Mouse (Mus musculus): ENCODE data around the gene Myl9. TPM values are rescaled to one million over a fixed set of nuclear protein-coding genes. Genes with fewer than 3 reads are reported as not detected.

Myl9 gene
- polyA plus RNA-seq, 1 experiment from 2014 or later = 250 TPM

DNA sequence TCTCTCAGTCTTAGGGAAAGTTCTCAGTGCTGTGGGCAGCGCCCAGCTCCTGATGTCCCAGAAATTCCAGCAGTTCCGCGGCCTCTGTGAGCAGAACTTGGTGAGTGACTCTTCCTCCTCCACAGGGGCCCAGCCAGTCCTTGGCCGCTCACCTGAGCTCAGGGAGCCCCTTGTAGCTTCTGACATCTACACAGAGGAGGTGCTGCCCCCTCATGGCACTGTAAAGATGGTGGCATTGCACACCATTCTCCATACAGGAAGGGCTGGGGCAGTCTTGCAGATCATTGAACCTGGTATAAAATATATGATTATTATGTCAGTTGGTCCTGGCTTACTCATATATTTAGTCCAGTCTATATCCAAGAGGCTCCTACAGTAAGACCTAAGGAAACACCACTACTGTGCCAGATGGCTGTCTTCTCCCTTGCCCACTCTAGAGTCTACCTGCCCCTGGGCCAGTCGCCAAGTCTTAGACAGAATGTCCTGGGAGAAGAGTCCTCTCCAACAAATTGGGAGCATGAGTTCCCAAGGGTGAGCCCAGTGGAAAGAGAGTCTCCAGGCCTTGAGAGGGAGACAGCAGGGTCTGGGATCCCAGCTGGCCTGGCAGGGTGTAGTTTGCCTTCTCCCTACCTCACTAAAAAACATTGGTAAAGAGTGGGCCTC lies 14.2 kb upstream of the Myl9 start:
- Histone ChIP-seq H3K27ac (ENCODE audit: low read depth, low read length) (no peak overlapping the region), H3K4me3 (ENCODE audit: low read length) (no peak overlapping the region), H3K4me1 (ENCODE audit: control insufficient read depth, insufficient read depth, low read length) (peaks cover 7% of the 10 kb centered on the region), H3K9ac (ENCODE audit: low read depth, low read length) (no peak overlapping the region), H3K36me3 (ENCODE audit: control insufficient read depth, insufficient read depth, low read length) (peaks cover 74% of the 10 kb centered on the region), H3K9me3 (ENCODE audit: control insufficient read depth, low read length) (peaks cover 6% of the 10 kb centered on the region; the same call in 1 of the 2 replicates), H3K4me2 (replicated peaks; ENCODE audit: low read depth, low read length) (no peak overlapping the region), H3K27me3 (ENCODE audit: control insufficient read depth, insufficient read depth, low read length) (no peaks in the 10 kb centered on the region)
- WGBS = 83% methylated on average over 5 of the region's 5 CpGs
- ATAC-seq (ENCODE audit: low FRiP score, low TSS enrichment) = no peak

DNA sequence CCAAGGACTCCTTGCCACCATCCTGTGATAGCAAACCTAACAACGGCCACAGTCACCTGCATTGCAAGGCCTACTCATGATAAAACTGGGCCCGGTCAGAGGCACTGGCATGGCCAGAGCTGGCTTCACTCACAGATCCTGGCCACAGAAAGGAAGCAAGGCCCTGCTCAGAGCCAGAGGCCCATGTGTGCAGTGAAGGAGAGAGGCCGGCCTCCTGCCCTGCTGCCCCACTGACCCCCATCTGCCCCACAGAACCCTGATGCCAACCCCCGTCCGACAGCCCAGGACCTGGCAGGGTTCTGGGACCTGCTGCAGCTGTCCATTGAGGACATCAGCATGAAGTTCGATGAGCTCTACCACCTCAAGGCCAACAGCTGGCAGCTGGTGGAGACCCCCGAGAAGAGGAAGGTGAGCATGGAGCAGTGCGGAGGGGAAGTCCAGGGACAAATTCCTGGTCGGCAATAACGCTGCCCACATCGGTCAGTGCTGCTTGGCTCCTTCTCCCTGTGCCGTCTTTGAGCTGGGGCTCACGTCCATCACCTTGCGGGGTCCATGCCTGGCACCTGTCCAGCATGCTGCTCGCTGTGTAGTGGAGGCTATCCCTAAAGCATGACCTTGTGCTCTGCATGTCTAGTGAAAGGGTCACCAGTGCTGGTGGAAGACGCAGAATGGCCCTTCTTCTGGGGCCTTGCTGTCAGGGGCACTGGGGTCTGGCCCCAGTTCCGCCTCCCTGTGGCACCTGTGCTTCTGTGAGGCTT lies 13.5 kb upstream of the Myl9 start:
- no peak overlapping the region for H3K4me3 ChIP-seq (ENCODE audit: low read length)
- no peak overlapping the region for H3K9ac ChIP-seq (ENCODE audit: low read depth, low read length)
- H3K36me3 ChIP-seq (ENCODE audit: control insufficient read depth, insufficient read depth, low read length) = peaks cover 67% of the 10 kb centered on the region
- H3K4me1 ChIP-seq (ENCODE audit: control insufficient read depth, insufficient read depth, low read length) = peaks cover 7% of the 10 kb centered on the region
- no peaks in the 10 kb centered on the region for H3K27me3 ChIP-seq (ENCODE audit: control insufficient read depth, insufficient read depth, low read length)
- ATAC-seq (ENCODE audit: low FRiP score, low TSS enrichment) = no peak
- no peak overlapping the region for H3K4me2 ChIP-seq (replicated peaks; ENCODE audit: low read depth, low read length)
- WGBS = 93% methylated on average over 17 of the region's 17 CpGs
- H3K9me3 ChIP-seq (ENCODE audit: control insufficient read depth, low read length) = peaks cover 6% of the 10 kb centered on the region; the same call in 1 of the 2 replicates
- no peak overlapping the region for H3K27ac ChIP-seq (ENCODE audit: low read depth, low read length)

DNA sequence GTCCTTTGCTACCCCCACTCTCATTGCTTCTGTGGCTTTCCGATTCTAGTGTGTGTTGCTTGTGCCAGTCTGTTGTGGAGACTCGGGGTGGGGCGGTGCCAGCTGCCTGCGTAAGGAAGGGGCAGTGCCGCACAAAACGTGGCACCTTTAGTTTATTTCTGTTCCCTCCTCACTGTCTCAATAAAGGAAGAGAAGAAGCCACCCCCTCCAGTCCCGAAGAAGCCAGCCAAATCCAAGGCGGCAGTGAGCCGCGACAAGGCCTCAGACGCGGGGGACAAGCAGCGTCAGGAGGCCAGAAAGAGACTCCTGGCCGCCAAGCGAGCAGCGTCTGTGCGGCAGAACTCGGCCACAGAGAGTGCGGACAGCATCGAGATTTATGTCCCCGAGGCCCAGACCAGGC lies 12.7 kb upstream of the Myl9 start:
- Histone ChIP-seq H3K27me3 (ENCODE audit: control insufficient read depth, insufficient read depth, low read length) (no peaks in the 10 kb centered on the region), H3K9ac (ENCODE audit: low read depth, low read length) (no peak overlapping the region), H3K4me2 (replicated peaks; ENCODE audit: low read depth, low read length) (no peak overlapping the region), H3K27ac (ENCODE audit: low read depth, low read length) (peak overlapping the region; percentile 24; the same call in 1 of the 2 replicates), H3K36me3 (ENCODE audit: control insufficient read depth, insufficient read depth, low read length) (peaks cover 59% of the 10 kb centered on the region), H3K4me3 (ENCODE audit: low read length) (no peak overlapping the region), H3K9me3 (ENCODE audit: control insufficient read depth, low read length) (peaks cover 6% of the 10 kb centered on the region; the same call in 1 of the 2 replicates), H3K4me1 (ENCODE audit: control insufficient read depth, insufficient read depth, low read length) (peaks cover 7% of the 10 kb centered on the region)
- 42% methylated on average over 21 of the region's 21 CpGs for WGBS
- no peak for ATAC-seq (ENCODE audit: low FRiP score, low TSS enrichment)

DNA sequence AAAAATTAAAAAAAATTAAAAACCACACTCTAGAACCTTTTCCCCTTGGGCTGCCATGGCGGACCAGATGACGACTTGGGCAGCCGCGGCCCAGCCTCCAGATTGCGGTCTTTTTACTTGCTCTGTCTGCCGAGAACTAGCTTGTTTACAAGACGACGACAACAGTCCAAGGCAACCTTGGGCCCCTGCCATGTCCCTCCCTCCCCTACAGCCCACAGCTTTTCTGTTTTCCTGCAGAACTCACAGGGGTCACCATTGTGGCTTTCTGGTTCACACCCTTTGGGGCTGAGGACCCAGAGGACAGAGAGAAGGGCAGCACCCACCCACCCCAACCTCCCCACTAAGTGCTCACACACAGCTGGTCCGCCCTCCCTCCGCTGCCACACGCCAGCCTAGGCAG lies 12.1 kb upstream of the Myl9 start:
- Histone ChIP-seq H3K4me2 (replicated peaks; ENCODE audit: low read depth, low read length) (no peak overlapping the region), H3K9ac (ENCODE audit: low read depth, low read length) (no peak overlapping the region), H3K27ac (ENCODE audit: low read depth, low read length) (no peak overlapping the region), H3K9me3 (ENCODE audit: control insufficient read depth, low read length) (peaks cover 4% of the 10 kb centered on the region; the same call in 1 of the 2 replicates), H3K4me1 (ENCODE audit: control insufficient read depth, insufficient read depth, low read length) (peaks cover 7% of the 10 kb centered on the region), H3K27me3 (ENCODE audit: control insufficient read depth, insufficient read depth, low read length) (no peaks in the 10 kb centered on the region), H3K4me3 (ENCODE audit: low read length) (no peak overlapping the region), H3K36me3 (ENCODE audit: control insufficient read depth, insufficient read depth, low read length) (peaks cover 53% of the 10 kb centered on the region)
- WGBS = 83% methylated on average over 11 of the region's 11 CpGs
- no peak for ATAC-seq (ENCODE audit: low FRiP score, low TSS enrichment)

DNA sequence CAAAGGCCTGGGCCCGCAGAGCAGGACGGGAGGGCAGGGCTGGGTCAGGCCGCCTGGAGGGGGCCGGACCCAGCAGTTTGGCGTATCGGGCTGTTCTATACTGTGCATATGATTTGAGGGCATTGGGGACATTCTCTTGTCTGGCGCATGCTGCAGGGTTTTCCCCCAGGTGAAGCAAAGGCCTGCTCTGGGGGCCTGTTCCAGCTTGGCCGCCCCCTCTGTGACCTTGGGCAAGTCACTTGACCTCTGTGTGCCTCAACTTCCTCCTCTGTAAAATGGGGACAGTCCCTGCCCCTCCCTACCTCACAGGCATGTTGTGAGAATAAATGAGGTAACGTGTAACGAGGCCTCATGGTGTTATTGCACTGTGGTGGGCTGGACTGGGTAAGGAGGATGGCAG lies 11.2 kb upstream of the Myl9 start:
- Histone ChIP-seq H3K4me2 (replicated peaks; ENCODE audit: low read depth, low read length) (no peak overlapping the region), H3K36me3 (ENCODE audit: control insufficient read depth, insufficient read depth, low read length) (peaks cover 44% of the 10 kb centered on the region), H3K4me3 (ENCODE audit: low read length) (no peak overlapping the region), H3K9me3 (ENCODE audit: control insufficient read depth, low read length) (no peaks in the 10 kb centered on the region), H3K27me3 (ENCODE audit: control insufficient read depth, insufficient read depth, low read length) (no peaks in the 10 kb centered on the region), H3K9ac (ENCODE audit: low read depth, low read length) (no peak overlapping the region), H3K27ac (ENCODE audit: low read depth, low read length) (no peak overlapping the region), H3K4me1 (ENCODE audit: control insufficient read depth, insufficient read depth, low read length) (peaks cover 7% of the 10 kb centered on the region)
- 0 out of 2 replicates have a peak, but pooled peaks have one; percentile 28 for ATAC-seq (ENCODE audit: low FRiP score, low TSS enrichment)
- 91% methylated on average over 10 of the region's 10 CpGs for WGBS

DNA sequence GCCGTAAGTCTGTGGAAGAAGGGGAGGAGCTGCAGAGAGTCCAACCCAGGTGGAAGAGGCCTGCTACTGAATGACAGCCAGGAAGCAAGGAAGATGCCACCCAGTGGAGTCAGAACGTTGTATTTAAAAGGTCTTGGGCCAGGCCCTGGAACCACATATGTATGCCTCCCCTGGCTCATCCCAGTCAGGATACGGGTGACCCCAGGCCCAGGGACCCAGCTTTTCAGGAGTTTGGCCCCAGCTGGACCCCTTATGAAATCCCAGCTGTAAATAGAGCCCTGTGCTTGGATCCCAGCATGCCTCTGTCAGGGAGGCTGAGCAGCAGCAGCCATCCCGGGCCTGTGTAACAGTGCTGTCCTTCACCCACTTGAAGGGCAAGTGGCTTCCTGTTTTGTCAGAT lies 10.5 kb upstream of the Myl9 start:
- H3K27ac ChIP-seq (ENCODE audit: low read depth, low read length) = no peak overlapping the region
- whole genome bisulfite sequencing = 57% methylated on average over 4 of the region's 4 CpGs
- H3K36me3 ChIP-seq (ENCODE audit: control insufficient read depth, insufficient read depth, low read length) = peaks cover 44% of the 10 kb centered on the region
- H3K9me3 ChIP-seq (ENCODE audit: control insufficient read depth, low read length) = no peaks in the 10 kb centered on the region
- H3K9ac ChIP-seq (ENCODE audit: low read depth, low read length) = no peak overlapping the region
- no peaks in the 10 kb centered on the region for H3K27me3 ChIP-seq (ENCODE audit: control insufficient read depth, insufficient read depth, low read length)
- H3K4me3 ChIP-seq (ENCODE audit: low read length) = no peak overlapping the region
- 0 out of 2 replicates have a peak, but pooled peaks have one; percentile 6 for ATAC-seq (ENCODE audit: low FRiP score, low TSS enrichment)
- no peak overlapping the region for H3K4me2 ChIP-seq (replicated peaks; ENCODE audit: low read depth, low read length)
- peaks cover 7% of the 10 kb centered on the region for H3K4me1 ChIP-seq (ENCODE audit: control insufficient read depth, insufficient read depth, low read length)

DNA sequence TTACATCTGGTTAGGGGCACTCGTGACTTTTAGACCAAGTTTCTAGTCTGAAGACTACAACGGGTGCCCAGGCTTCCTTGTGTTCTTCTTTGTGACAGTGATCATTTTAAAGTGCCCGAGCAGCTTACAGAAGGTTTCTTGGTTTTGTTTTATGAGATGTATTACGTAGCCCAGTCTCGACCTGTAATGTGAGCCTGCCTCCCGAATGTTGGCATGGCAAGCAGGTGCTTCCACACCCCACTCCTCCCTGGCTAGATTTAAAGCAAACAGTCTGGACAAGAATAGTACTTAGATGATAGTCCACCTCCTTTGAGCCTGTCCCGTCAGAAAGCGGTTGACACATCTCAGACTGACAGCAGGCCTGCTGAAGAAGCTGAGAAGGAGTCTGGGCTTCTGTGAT lies 9.6 kb upstream of the Myl9 start:
- H3K9ac ChIP-seq (ENCODE audit: low read depth, low read length) = no peak overlapping the region
- H3K36me3 ChIP-seq (ENCODE audit: control insufficient read depth, insufficient read depth, low read length) = peaks cover 37% of the 10 kb centered on the region
- H3K27ac ChIP-seq (ENCODE audit: low read depth, low read length) = no peak overlapping the region
- no peaks in the 10 kb centered on the region for H3K9me3 ChIP-seq (ENCODE audit: control insufficient read depth, low read length)
- no peak for ATAC-seq (ENCODE audit: low FRiP score, low TSS enrichment)
- no peak overlapping the region for H3K4me2 ChIP-seq (replicated peaks; ENCODE audit: low read depth, low read length)
- no peaks in the 10 kb centered on the region for H3K27me3 ChIP-seq (ENCODE audit: control insufficient read depth, insufficient read depth, low read length)
- peaks cover 7% of the 10 kb centered on the region for H3K4me1 ChIP-seq (ENCODE audit: control insufficient read depth, insufficient read depth, low read length)
- WGBS = 57% methylated on average over 8 of the region's 8 CpGs
- no peak overlapping the region for H3K4me3 ChIP-seq (ENCODE audit: low read length)

DNA sequence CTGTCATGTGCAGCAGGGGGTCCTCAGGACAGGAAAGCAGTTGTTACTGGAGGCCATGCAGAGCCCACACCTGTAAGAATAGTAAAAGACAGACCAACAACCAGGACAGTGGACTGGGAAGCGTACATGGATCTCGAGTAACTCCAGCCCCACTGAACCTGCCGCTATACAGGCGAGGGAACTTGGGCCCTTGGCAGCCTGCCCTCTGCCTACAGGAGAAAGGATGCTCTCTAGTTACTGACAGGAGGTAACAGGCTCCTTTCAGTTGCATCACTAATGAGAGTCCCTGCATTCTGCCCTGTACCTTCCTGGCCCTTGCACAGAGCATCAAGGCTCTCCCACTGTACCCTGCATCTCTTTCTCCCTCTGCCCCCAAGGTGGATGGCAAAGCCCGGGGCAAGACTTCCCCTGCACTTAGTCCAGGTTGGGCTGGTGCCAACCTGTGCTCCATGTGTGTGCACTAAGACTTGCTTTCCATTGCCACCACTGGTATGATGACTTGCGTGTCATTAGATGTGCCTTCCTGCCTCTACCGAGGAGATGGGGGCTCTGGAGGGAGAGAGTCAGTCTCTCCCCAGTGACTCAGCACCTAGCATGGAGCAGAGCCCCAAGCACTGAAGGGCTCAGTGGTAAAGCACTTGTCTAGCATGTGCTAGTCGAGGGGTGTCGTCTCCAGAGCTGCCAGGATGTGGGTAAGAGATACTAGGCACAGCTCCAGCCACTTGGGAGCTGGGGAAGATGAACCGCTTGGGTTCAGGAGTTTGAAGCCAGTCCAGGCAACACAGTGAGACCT lies 8.8 kb upstream of the Myl9 start:
- WGBS = 78% methylated on average over 10 of the region's 10 CpGs
- H3K4me1 ChIP-seq (ENCODE audit: control insufficient read depth, insufficient read depth, low read length) = peaks cover 7% of the 10 kb centered on the region
- H3K36me3 ChIP-seq (ENCODE audit: control insufficient read depth, insufficient read depth, low read length) = peaks cover 30% of the 10 kb centered on the region

More for the DNA sequence above, 8.8 kb upstream of the Myl9 start:
- no peak overlapping the region for H3K4me3 ChIP-seq (ENCODE audit: low read length)
- ATAC-seq (ENCODE audit: low FRiP score, low TSS enrichment) = no peak
- H3K27ac ChIP-seq (ENCODE audit: low read depth, low read length) = no peak overlapping the region
- H3K9me3 ChIP-seq (ENCODE audit: control insufficient read depth, low read length) = no peaks in the 10 kb centered on the region
- H3K27me3 ChIP-seq (ENCODE audit: control insufficient read depth, insufficient read depth, low read length) = no peaks in the 10 kb centered on the region
- no peak overlapping the region for H3K4me2 ChIP-seq (replicated peaks; ENCODE audit: low read depth, low read length)
- no peak overlapping the region for H3K9ac ChIP-seq (ENCODE audit: low read depth, low read length)

All from kidney, embryonic 14.5 days (tissue).